Comparison of ENCODE assay signal across 8 mouse cellular contexts in genomic region chr5:139826357-139827055, GRCm38 (mm10). TPM values are rescaled to one million over a fixed set of nuclear protein-coding genes. Genes with fewer than 3 reads are reported as not detected.
DNase-seq lines count a peak whose midpoint lies in the region; ATAC-seq and TF ChIP-seq lines count a peak whose summit lies in the region.

TSS of gene Gm26938 (minus strand) at chr5:139826407.
TSS of gene Psmg3 (minus strand) at chr5:139826885.

- TF ChIP-seq CTCF in cortical plate, adult 2 months (IDR thresholded peaks at IDR 0.05; ENCODE audit: extremely low read depth, insufficient read depth, low read length): no peak

- H3K27ac ChIP-seq in cortical plate, adult 2 months (ENCODE audit: insufficient read depth, low read length): no peak within 1 kb of the TSS

- peak; percentile 93 for DNase-seq in adipocyte (ENCODE audit: low spot score)
- peak; percentile 78 to 83 for DNase-seq in gastrocnemius, adult 8-10 months (ENCODE audit: low spot score in 2 of 2)
- DNase-seq in hindlimb bud, embryonic 11.5 days (ENCODE audit: extremely low spot score, low read depth, low spot score): peak; percentile 81
- peak; percentile 77 to 98 for DNase-seq in left cerebral cortex, adult 8-10 months (ENCODE audit: low spot score in 2 of 2)
- DNase-seq in right cerebral cortex, adult 18-20 months: peak; percentile 85
- peak; percentile 85 for DNase-seq in urinary bladder, adult 2 months (ENCODE audit: low spot score)

- peak; percentile 81 for TF ChIP-seq POLR2A in cortical plate, adult 2 months (IDR thresholded peaks at IDR 0.05; ENCODE audit: extremely low read depth, insufficient read depth, low read length)

- peaks cover 4% of the 10 kb centered on the region for H3K4me1 ChIP-seq in cortical plate, adult 2 months (ENCODE audit: control insufficient read depth, insufficient read depth, low read length)

- H3K4me3 ChIP-seq in cortical plate, adult 2 months (ENCODE audit: insufficient read depth, low read length): peak within 1 kb of the TSS; percentile 68

- peak; percentile 94 for ATAC-seq in megakaryocyte, adult 5-6 weeks (ENCODE audit: poor library complexity, severe bottlenecking)

RNA-seq across cellular contexts. Expression of gene Gm26938, which starts in this region (rescaled TPM):
- not detected in 2 replicates for polyA plus RNA-seq in cortical plate, adult 2 months (2012; rRNA removed)
- total RNA-seq in gastrocnemius, adult 8-10 months (2022): not detected
- not detected for total RNA-seq in left cerebral cortex, adult 8-10 months (2022)
- not detected in 2 replicates for total RNA-seq in megakaryocyte, adult 5-6 weeks (2015)
- 0.18 TPM in 1 of 2 replicates, not detected in the other for total RNA-seq in megakaryocyte, adult 5-6 weeks (2017)
- polyA plus RNA-seq in urinary bladder, adult 2 months (2012; rRNA removed): not detected in 2 replicates

RNA-seq across cellular contexts. Expression of gene Psmg3, which starts in this region (rescaled TPM):
- polyA plus RNA-seq in cortical plate, adult 2 months (2012; rRNA removed): 30.5 and 32.9 TPM in 2 replicates
- 10 to 100 TPM in 1 of 4 experiments, 1 to 10 TPM in 3; 7.8 to 10.4 (median 8.8) TPM for total RNA-seq in gastrocnemius, adult 8-10 months (2022)
- 10 to 100 TPM; 16.7 to 20.2 (median 19.1) TPM for total RNA-seq in left cerebral cortex, adult 8-10 months (2022)
- total RNA-seq in megakaryocyte, adult 5-6 weeks (2015): 17.6 and 18.3 TPM in 2 replicates
- total RNA-seq in megakaryocyte, adult 5-6 weeks (2017): 15.2 and 15.6 TPM in 2 replicates
- polyA plus RNA-seq in urinary bladder, adult 2 months (2012; rRNA removed): 25.5 and 35.8 TPM in 2 replicates
